Mouse (Mus musculus) urinary bladder, postnatal 10 days (tissue): ENCODE data around the gene Zfr.
"Not testable (repeated sequence)": the region's sequence is repeated elsewhere in the genome, so short reads cannot be mapped to it uniquely, and the experiment has no call there.

Experiments used
- DNase-seq: peaks from one replicate; pipeline ENCODE4 v3.0.0; 2022; ENCODE audit warnings: low spot score

Zfr gene

GRCm38 (mm10) chr15:12106430-12106829 lies 11.2 kb upstream of the Zfr start:
- DNase-seq, result no peak

- no peak for DNase-seq
Measured at GRCm38 (mm10) chr15:12108200-12108599, 9.4 kb upstream of the Zfr start.

GRCm38 (mm10) chr15:12108922-12109321 lies 8.7 kb upstream of the Zfr start:
- DNase-seq, result not testable (repeated sequence)

- no peak for DNase-seq
Measured at GRCm38 (mm10) chr15:12111232-12111631, 6.4 kb upstream of the Zfr start.

GRCm38 (mm10) chr15:12113411-12113810 lies 4.2 kb upstream of the Zfr start:
- no peak for DNase-seq

- DNase-seq, result no peak
Measured at GRCm38 (mm10) chr15:12114546-12114945, 3.1 kb upstream of the Zfr start.

GRCm38 (mm10) chr15:12115722-12116230 lies 1.9 kb upstream of the Zfr start:
- no peak for DNase-seq

GRCm38 (mm10) chr15:12118093-12118431 lies 431 bp downstream of the Zfr start:
- no peak for DNase-seq

- DNase-seq, result no peak
Measured at GRCm38 (mm10) chr15:12118432-12119128, 949 bp downstream of the Zfr start.

GRCm38 (mm10) chr15:12119129-12119466 lies 1.5 kb downstream of the Zfr start:
- DNase-seq, result no peak

GRCm38 (mm10) chr15:12124913-12125312 lies 7.3 kb downstream of the Zfr start:
- no peak for DNase-seq

GRCm38 (mm10) chr15:12130871-12131270 lies 13.2 kb downstream of the Zfr start:
- DNase-seq, result not testable (repeated sequence)

- DNase-seq, result no peak
Measured at GRCm38 (mm10) chr15:12134546-12134945, 16.9 kb downstream of the Zfr start.

GRCm38 (mm10) chr15:12135368-12135767 lies 17.7 kb downstream of the Zfr start:
- no peak for DNase-seq

- no peak for DNase-seq
Measured at GRCm38 (mm10) chr15:12136371-12136770, 18.7 kb downstream of the Zfr start.

GRCm38 (mm10) chr15:12140985-12141729 lies 23.5 kb downstream of the Zfr start:
- DNase-seq, result no peak

GRCm38 (mm10) chr15:12147423-12147822 lies 29.8 kb downstream of the Zfr start:
- DNase-seq, result no peak

GRCm38 (mm10) chr15:12149501-12149900 lies 31.9 kb downstream of the Zfr start:
- DNase-seq, result no peak

- no peak for DNase-seq
Measured at GRCm38 (mm10) chr15:12153747-12154146, 36.1 kb downstream of the Zfr start.

- no peak for DNase-seq
Measured at GRCm38 (mm10) chr15:12178126-12178525, 60.5 kb downstream of the Zfr start.

- not testable (repeated sequence) for DNase-seq
Measured at GRCm38 (mm10) chr15:12181181-12181805, 63.7 kb downstream of the Zfr start.

- no peak for DNase-seq
Measured at GRCm38 (mm10) chr15:12193880-12194816, 76.5 kb downstream of the Zfr start.
